Mouse (Mus musculus): ENCODE data around the gene Nsl1. TPM values are rescaled to one million over a fixed set of nuclear protein-coding genes. Genes with fewer than 3 reads are reported as not detected.

Nsl1 gene
- total RNA-seq, 2 experiments from 2014 or later = 0.05 to 0.08 TPM

DNA sequence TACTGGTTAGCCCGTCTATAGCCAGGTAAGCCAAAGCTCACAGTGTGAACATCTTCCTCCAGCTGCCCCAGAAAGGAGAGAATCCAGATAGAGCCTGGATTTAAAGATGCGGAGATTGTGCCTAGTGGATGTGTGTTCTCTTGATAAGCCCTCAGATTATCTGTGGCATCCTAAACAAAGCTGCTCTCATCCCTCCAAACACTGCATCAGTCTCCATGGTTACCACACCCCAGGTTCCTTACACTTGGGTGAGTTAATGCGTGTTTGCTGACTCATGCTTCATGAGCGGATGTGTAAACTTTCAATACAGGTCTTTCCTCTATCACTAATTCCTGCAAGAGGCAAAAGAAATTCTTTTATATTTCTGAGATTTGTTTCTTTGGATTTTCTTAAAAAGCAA, 27.2 kb upstream of the Nsl1 start:
- no peak overlapping the region for H3K4me3 ChIP-seq
- intact Hi-C loops (cut with DNase I) = no loop called here
- no peak overlapping the region for H3K27ac ChIP-seq
- TF ChIP-seq CTCF (IDR thresholded peaks at IDR 0.05) = no peak
- DNase-seq = no peak

GRCm38 (mm10) chr1:191036554-191037334, 26.1 kb upstream of the Nsl1 start, which contains the start of gene Spata45:
Gene Spata45, plus strand, starts transcription at chr1:191036639.
- H3K27ac ChIP-seq = peak within 1 kb of the TSS; percentile 10; the same call in 1 of the 2 replicates
- intact Hi-C loops (cut with DNase I) = no loop called here
- no peak for DNase-seq
- H3K4me3 ChIP-seq = no peak within 1 kb of the TSS
- no peak for TF ChIP-seq CTCF (IDR thresholded peaks at IDR 0.05)

- no peak for TF ChIP-seq CTCF (IDR thresholded peaks at IDR 0.05)
- no peak for DNase-seq
- H3K4me3 ChIP-seq = no peak overlapping the region
- no peak overlapping the region for H3K27ac ChIP-seq
- intact Hi-C loops (cut with DNase I) = no loop called here
Measured at GRCm38 (mm10) chr1:191037999-191038398, 24.8 kb upstream of the Nsl1 start.

- intact Hi-C loops (cut with DNase I) = no loop called here
- no peak for DNase-seq
- H3K27ac ChIP-seq = no peak overlapping the region
- no peak for TF ChIP-seq CTCF (IDR thresholded peaks at IDR 0.05)
- H3K4me3 ChIP-seq = no peak overlapping the region
Measured at GRCm38 (mm10) chr1:191041352-191041751, 21.5 kb upstream of the Nsl1 start.

GRCm38 (mm10) chr1:191042106-191042505, 20.7 kb upstream of the Nsl1 start:
- no peak for TF ChIP-seq CTCF (IDR thresholded peaks at IDR 0.05)
- Histone ChIP-seq H3K4me3 (no peak overlapping the region), H3K27ac (peak overlapping the region; percentile 16; the same call in 1 of the 2 replicates)
- intact Hi-C loops (cut with DNase I) = loop anchor here (1.0 kb wide), 1 partner anchor 12 kb away; no protein-coding TSS in a partner anchor
- no peak for DNase-seq

DNA sequence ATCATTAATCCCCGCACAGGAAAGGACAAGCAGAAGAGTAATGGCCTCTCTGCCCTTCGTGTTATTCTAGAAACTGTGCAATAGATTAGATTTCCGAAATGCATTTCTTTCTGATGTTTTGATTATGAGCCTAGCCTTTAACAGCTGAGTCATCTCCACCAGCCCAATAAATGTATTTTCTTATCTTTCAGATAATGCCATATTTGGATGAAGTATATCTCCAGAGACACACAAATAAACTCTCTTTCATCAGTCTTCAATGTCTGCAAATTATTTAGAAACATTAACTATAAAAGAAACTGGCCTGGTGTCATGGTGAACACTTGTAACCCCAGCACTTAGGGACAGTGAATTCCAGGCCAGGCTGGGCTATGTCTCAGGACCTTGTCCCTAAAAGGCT, 20.1 kb upstream of the Nsl1 start:
- no peak for DNase-seq
- TF ChIP-seq CTCF (IDR thresholded peaks at IDR 0.05) = no peak
- H3K4me3 ChIP-seq = no peak overlapping the region
- H3K27ac ChIP-seq = peak overlapping the region; percentile 16; the same call in 1 of the 2 replicates
- intact Hi-C loops (cut with DNase I) = loop anchor here (1.0 kb wide), 1 partner anchor 12 kb away; no protein-coding TSS in a partner anchor

DNA sequence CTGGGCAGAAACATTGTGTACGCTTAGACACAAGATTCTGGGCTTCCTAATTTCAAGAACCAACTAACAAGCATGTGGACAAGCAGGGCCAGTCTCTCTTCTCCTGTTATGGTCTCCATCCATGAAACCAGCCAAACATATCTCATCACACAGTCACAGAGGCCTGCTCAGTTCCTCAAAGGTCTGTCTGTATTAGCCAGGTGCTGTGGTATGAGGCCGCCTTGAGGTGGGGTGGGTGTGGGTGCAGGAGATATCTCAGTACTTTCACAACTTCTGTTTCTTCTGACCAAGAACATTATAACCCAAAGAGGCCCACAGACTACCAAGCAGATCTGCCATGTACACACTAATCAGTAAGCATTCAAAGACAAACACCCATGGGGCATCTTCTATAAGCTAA, 17.5 kb upstream of the Nsl1 start:
- no peak for DNase-seq
- Histone ChIP-seq H3K4me3 (no peak overlapping the region), H3K27ac (peak overlapping the region; percentile 86)
- intact Hi-C loops (cut with DNase I) = no loop called here
- no peak for TF ChIP-seq CTCF (IDR thresholded peaks at IDR 0.05)

GRCm38 (mm10) chr1:191046231-191046824, 16.5 kb upstream of the Nsl1 start:
- peak; percentile 85 for DNase-seq
- peak overlapping the region; percentile 86 for H3K27ac ChIP-seq
- H3K4me3 ChIP-seq = peak overlapping the region; percentile 35
- intact Hi-C loops (cut with DNase I) = loop anchor here (1.0 kb wide), 1 partner anchor 20 kb away; the partner anchor contains the start of gene Flvcr1
- no peak for TF ChIP-seq CTCF (IDR thresholded peaks at IDR 0.05)

DNA sequence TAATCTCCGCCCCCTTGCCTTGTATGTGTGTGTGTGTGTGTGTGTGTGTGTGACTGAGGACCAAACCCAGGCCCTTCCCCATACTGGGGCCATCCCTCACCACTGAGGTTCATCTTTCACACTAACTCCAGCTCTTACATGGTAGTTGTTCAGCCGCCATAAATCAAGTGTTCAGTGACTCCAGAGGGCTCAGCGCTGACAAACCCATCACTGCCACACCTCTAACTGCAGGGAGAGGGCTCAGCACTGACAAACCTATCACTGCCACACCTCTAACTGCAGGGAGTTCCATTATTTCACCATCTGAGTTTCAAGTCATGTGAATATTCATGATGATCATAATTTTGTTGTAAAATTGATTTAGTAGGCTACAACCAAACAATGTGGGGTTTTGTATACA, 9.3 kb upstream of the Nsl1 start:
- DNase-seq = no peak
- intact Hi-C loops (cut with DNase I) = no loop called here
- Histone ChIP-seq H3K4me3 (no peak overlapping the region), H3K27ac (no peak overlapping the region)
- TF ChIP-seq CTCF (IDR thresholded peaks at IDR 0.05) = no peak

- Histone ChIP-seq H3K4me3 (no peak overlapping the region), H3K27ac (peak overlapping the region; percentile 62; the same call in 1 of the 2 replicates)
- intact Hi-C loops (cut with DNase I) = loop anchor here (5.0 kb wide), 1 partner anchor 48 kb away; no protein-coding TSS in a partner anchor
- peak; percentile 60 for DNase-seq
- TF ChIP-seq CTCF (IDR thresholded peaks at IDR 0.05) = peak; percentile 64
Measured at GRCm38 (mm10) chr1:191054870-191055532, 7.8 kb upstream of the Nsl1 start.

GRCm38 (mm10) chr1:191055533-191055873, 7.3 kb upstream of the Nsl1 start:
- Histone ChIP-seq H3K4me3 (no peak overlapping the region), H3K27ac (no peak overlapping the region)
- intact Hi-C loops (cut with DNase I) = loop anchor here (5.0 kb wide), 1 partner anchor 48 kb away; no protein-coding TSS in a partner anchor
- DNase-seq = no peak
- no peak for TF ChIP-seq CTCF (IDR thresholded peaks at IDR 0.05)

- intact Hi-C loops (cut with DNase I) = loop anchor here (5.0 kb wide), 1 partner anchor 50 kb away; no protein-coding TSS in a partner anchor
- TF ChIP-seq CTCF (IDR thresholded peaks at IDR 0.05) = no peak
- no peak overlapping the region for H3K4me3 ChIP-seq
- H3K27ac ChIP-seq = no peak overlapping the region
- DNase-seq = no peak
Measured at GRCm38 (mm10) chr1:191057461-191057860, 5.4 kb upstream of the Nsl1 start.

Data from gastrocnemius, adult 2 months (tissue).